Mouse (Mus musculus): ENCODE measurements at regions not wholly inside any gene's neighbourhood (a gene's known extent, or its start where the extent isn't known, plus 50 kb on each side); places are given as distances from the start of the nearest gene placed in this dataset.

- no peak overlapping the region for H3K9ac ChIP-seq (ENCODE audit: low read depth, poor library complexity, severe bottlenecking)
- H3K4me3 ChIP-seq (ENCODE audit: low read depth, low read length), result no peak overlapping the region
- H3K4me1 ChIP-seq (ENCODE audit: control insufficient read depth, insufficient read depth, low read length), result no peaks in the 10 kb centered on the region
- no peaks in the 10 kb centered on the region for H3K27me3 ChIP-seq (ENCODE audit: control insufficient read depth, insufficient read depth, low read length, poor library complexity, severe bottlenecking)
- H3K27ac ChIP-seq (ENCODE audit: insufficient read depth, low read length), result no peak overlapping the region
- no peaks in the 10 kb centered on the region for H3K36me3 ChIP-seq (ENCODE audit: control insufficient read depth, insufficient read depth, low read length, poor library complexity, severe bottlenecking)
- H3K9me3 ChIP-seq (replicated peaks; ENCODE audit: control insufficient read depth, insufficient read depth, low read length, poor library complexity, severe bottlenecking), result no peaks in the 10 kb centered on the region
- TF ChIP-seq EP300 (IDR thresholded peaks at IDR 0.05; ENCODE audit: insufficient read depth, low read depth, low read length), result no peak
- TF ChIP-seq POLR2A (IDR thresholded peaks at IDR 0.05; ENCODE audit: insufficient read depth, low read length), result no peak
- no peak for TF ChIP-seq CTCF (IDR thresholded peaks at IDR 0.05; ENCODE audit: low read depth, low read length)
Observed at GRCm38 (mm10) chr9:27453476-27453875, 56.9 kb downstream of the Spata19 start.

- TF ChIP-seq CTCF (IDR thresholded peaks at IDR 0.05; ENCODE audit: low read depth, low read length) (no peak), EP300 (IDR thresholded peaks at IDR 0.05; ENCODE audit: insufficient read depth, low read depth, low read length) (no peak), POLR2A (IDR thresholded peaks at IDR 0.05; ENCODE audit: insufficient read depth, low read length) (no peak)
- Histone ChIP-seq H3K4me1 (ENCODE audit: control insufficient read depth, insufficient read depth, low read length) (no peaks in the 10 kb centered on the region), H3K36me3 (ENCODE audit: control insufficient read depth, insufficient read depth, low read length, poor library complexity, severe bottlenecking) (no peaks in the 10 kb centered on the region), H3K4me3 (ENCODE audit: low read depth, low read length) (no peak overlapping the region), H3K27me3 (ENCODE audit: control insufficient read depth, insufficient read depth, low read length, poor library complexity, severe bottlenecking) (no peaks in the 10 kb centered on the region), H3K9ac (ENCODE audit: low read depth, poor library complexity, severe bottlenecking) (no peak overlapping the region), H3K9me3 (replicated peaks; ENCODE audit: control insufficient read depth, insufficient read depth, low read length, poor library complexity, severe bottlenecking) (no peaks in the 10 kb centered on the region), H3K27ac (ENCODE audit: insufficient read depth, low read length) (no peak overlapping the region)
Observed at GRCm38 (mm10) chr9:27453924-27454652, 57.5 kb downstream of the Spata19 start.

- H3K9me3 ChIP-seq (replicated peaks; ENCODE audit: control insufficient read depth, insufficient read depth, low read length, poor library complexity, severe bottlenecking), result no peaks in the 10 kb centered on the region
- no peak overlapping the region for H3K4me3 ChIP-seq (ENCODE audit: low read depth, low read length)
- no peak for TF ChIP-seq CTCF (IDR thresholded peaks at IDR 0.05; ENCODE audit: low read depth, low read length)
- no peak for TF ChIP-seq EP300 (IDR thresholded peaks at IDR 0.05; ENCODE audit: insufficient read depth, low read depth, low read length)
- TF ChIP-seq POLR2A (IDR thresholded peaks at IDR 0.05; ENCODE audit: insufficient read depth, low read length), result no peak
- no peak overlapping the region for H3K27ac ChIP-seq (ENCODE audit: insufficient read depth, low read length)
- H3K9ac ChIP-seq (ENCODE audit: low read depth, poor library complexity, severe bottlenecking), result no peak overlapping the region
- no peaks in the 10 kb centered on the region for H3K36me3 ChIP-seq (ENCODE audit: control insufficient read depth, insufficient read depth, low read length, poor library complexity, severe bottlenecking)
- no peaks in the 10 kb centered on the region for H3K27me3 ChIP-seq (ENCODE audit: control insufficient read depth, insufficient read depth, low read length, poor library complexity, severe bottlenecking)
- H3K4me1 ChIP-seq (ENCODE audit: control insufficient read depth, insufficient read depth, low read length), result no peaks in the 10 kb centered on the region
Observed at GRCm38 (mm10) chr9:27458335-27459040, 61.9 kb downstream of the Spata19 start.

DNA sequence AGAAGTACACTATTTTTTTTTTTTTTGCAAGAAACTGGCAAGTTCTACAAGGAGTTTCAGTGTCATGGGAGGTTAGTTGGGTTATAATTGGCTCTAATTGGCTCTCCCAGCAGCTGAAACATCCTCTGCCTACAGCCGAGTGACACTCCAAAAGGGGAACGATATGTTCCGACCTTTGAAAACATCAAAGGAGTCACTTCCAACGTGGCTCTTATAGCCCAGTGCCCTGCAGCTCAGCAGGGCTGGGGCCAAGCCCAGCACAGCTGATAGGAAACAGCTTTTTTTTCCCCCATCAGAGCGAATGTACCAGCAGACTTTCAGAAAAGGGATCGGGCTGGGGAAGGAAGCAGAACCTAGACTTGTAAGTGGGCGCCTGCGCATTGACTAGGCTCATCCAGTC is 64.4 kb downstream of the Spata19 start:
- H3K9me3 ChIP-seq (replicated peaks; ENCODE audit: control insufficient read depth, insufficient read depth, low read length, poor library complexity, severe bottlenecking), result no peaks in the 10 kb centered on the region
- no peak overlapping the region for H3K4me3 ChIP-seq (ENCODE audit: low read depth, low read length)
- no peak overlapping the region for H3K27ac ChIP-seq (ENCODE audit: insufficient read depth, low read length)
- no peak overlapping the region for H3K9ac ChIP-seq (ENCODE audit: low read depth, poor library complexity, severe bottlenecking)
- no peaks in the 10 kb centered on the region for H3K4me1 ChIP-seq (ENCODE audit: control insufficient read depth, insufficient read depth, low read length)
- H3K36me3 ChIP-seq (ENCODE audit: control insufficient read depth, insufficient read depth, low read length, poor library complexity, severe bottlenecking), result no peaks in the 10 kb centered on the region
- no peaks in the 10 kb centered on the region for H3K27me3 ChIP-seq (ENCODE audit: control insufficient read depth, insufficient read depth, low read length, poor library complexity, severe bottlenecking)
- TF ChIP-seq CTCF (IDR thresholded peaks at IDR 0.05; ENCODE audit: low read depth, low read length), result no peak
- no peak for TF ChIP-seq POLR2A (IDR thresholded peaks at IDR 0.05; ENCODE audit: insufficient read depth, low read length)
- TF ChIP-seq EP300 (IDR thresholded peaks at IDR 0.05; ENCODE audit: insufficient read depth, low read depth, low read length), result no peak

- H3K27me3 ChIP-seq (ENCODE audit: control insufficient read depth, insufficient read depth, low read length, poor library complexity, severe bottlenecking), result no peaks in the 10 kb centered on the region
- no peak overlapping the region for H3K9ac ChIP-seq (ENCODE audit: low read depth, poor library complexity, severe bottlenecking)
- H3K27ac ChIP-seq (ENCODE audit: insufficient read depth, low read length), result no peak overlapping the region
- H3K4me3 ChIP-seq (ENCODE audit: low read depth, low read length), result no peak overlapping the region
- no peaks in the 10 kb centered on the region for H3K9me3 ChIP-seq (replicated peaks; ENCODE audit: control insufficient read depth, insufficient read depth, low read length, poor library complexity, severe bottlenecking)
- no peaks in the 10 kb centered on the region for H3K36me3 ChIP-seq (ENCODE audit: control insufficient read depth, insufficient read depth, low read length, poor library complexity, severe bottlenecking)
- TF ChIP-seq EP300 (IDR thresholded peaks at IDR 0.05; ENCODE audit: insufficient read depth, low read depth, low read length), result no peak
- no peak for TF ChIP-seq CTCF (IDR thresholded peaks at IDR 0.05; ENCODE audit: low read depth, low read length)
- TF ChIP-seq POLR2A (IDR thresholded peaks at IDR 0.05; ENCODE audit: insufficient read depth, low read length), result no peak
- H3K4me1 ChIP-seq (ENCODE audit: control insufficient read depth, insufficient read depth, low read length), result no peaks in the 10 kb centered on the region
Observed at GRCm38 (mm10) chr9:27464006-27464405, 67.4 kb downstream of the Spata19 start.

- TF ChIP-seq EP300 (IDR thresholded peaks at IDR 0.05; ENCODE audit: insufficient read depth, low read depth, low read length) (no peak), CTCF (IDR thresholded peaks at IDR 0.05; ENCODE audit: low read depth, low read length) (no peak), POLR2A (IDR thresholded peaks at IDR 0.05; ENCODE audit: insufficient read depth, low read length) (no peak)
- no peaks in the 10 kb centered on the region for H3K4me1 ChIP-seq (ENCODE audit: control insufficient read depth, insufficient read depth, low read length)
- H3K36me3 ChIP-seq (ENCODE audit: control insufficient read depth, insufficient read depth, low read length, poor library complexity, severe bottlenecking), result no peaks in the 10 kb centered on the region
- no peak overlapping the region for H3K9ac ChIP-seq (ENCODE audit: low read depth, poor library complexity, severe bottlenecking)
- no peaks in the 10 kb centered on the region for H3K27me3 ChIP-seq (ENCODE audit: control insufficient read depth, insufficient read depth, low read length, poor library complexity, severe bottlenecking)
- no peaks in the 10 kb centered on the region for H3K9me3 ChIP-seq (replicated peaks; ENCODE audit: control insufficient read depth, insufficient read depth, low read length, poor library complexity, severe bottlenecking)
- H3K4me3 ChIP-seq (ENCODE audit: low read depth, low read length), result no peak overlapping the region
- no peak overlapping the region for H3K27ac ChIP-seq (ENCODE audit: insufficient read depth, low read length)
Observed at GRCm38 (mm10) chr9:27475468-27475867, 78.9 kb downstream of the Spata19 start.

All from ES-Bruce4 (cell line).